Mouse (Mus musculus): ENCODE measurements around the gene Stxbp6. TPM values are rescaled to one million over a fixed set of nuclear protein-coding genes. Genes with fewer than 3 reads are reported as not detected.

The Stxbp6 gene
- polyA plus RNA-seq, 1 experiment from 2014 or later, result 15.6 TPM

- Histone ChIP-seq H3K36me3 (no peaks in the 10 kb centered on the region), H3K9ac (no peak overlapping the region), H3K27ac (peak overlapping the region; percentile 77), H3K4me2 (0 out of 2 replicates have a peak overlapping the region, but pooled peaks have one; percentile 18), H3K27me3 (no peaks in the 10 kb centered on the region), H3K9me3 (no peaks in the 10 kb centered on the region), H3K4me3 (no peak overlapping the region), H3K4me1 (peaks cover 15% of the 10 kb centered on the region)
- WGBS, result 30% methylated on average over 5 of the region's 5 CpGs
- ATAC-seq (ENCODE audit: borderline replicate concordance, extremely low read depth, low FRiP score, low TSS enrichment), result peak; percentile 69; the same call in 1 of the 2 replicates
These were observed 61.2 kb downstream of the Stxbp6 start for GRCm38 (mm10) chr12:45013246-45013756.

GRCm38 (mm10) chr12:45011436-45012089, 62.9 kb downstream of the Stxbp6 start:
- no peak overlapping the region for H3K27ac ChIP-seq
- ATAC-seq (ENCODE audit: borderline replicate concordance, extremely low read depth, low FRiP score, low TSS enrichment), result no peak
- H3K4me3 ChIP-seq, result no peak overlapping the region
- peaks cover 19% of the 10 kb centered on the region for H3K4me1 ChIP-seq
- H3K36me3 ChIP-seq, result no peaks in the 10 kb centered on the region
- no peak overlapping the region for H3K9ac ChIP-seq
- H3K27me3 ChIP-seq, result no peaks in the 10 kb centered on the region
- WGBS, result 75% methylated on average over 11 of the region's 11 CpGs
- H3K9me3 ChIP-seq, result no peaks in the 10 kb centered on the region
- H3K4me2 ChIP-seq, result no peak overlapping the region

- ATAC-seq (ENCODE audit: borderline replicate concordance, extremely low read depth, low FRiP score, low TSS enrichment), result no peak
- no peaks in the 10 kb centered on the region for H3K9me3 ChIP-seq
These were observed 63.5 kb downstream of the Stxbp6 start for GRCm38 (mm10) chr12:45011006-45011405.

GRCm38 (mm10) chr12:45009984-45010611, 64.4 kb downstream of the Stxbp6 start:
- H3K36me3 ChIP-seq, result no peaks in the 10 kb centered on the region
- H3K4me2 ChIP-seq, result no peak overlapping the region
- H3K9me3 ChIP-seq, result no peaks in the 10 kb centered on the region
- H3K9ac ChIP-seq, result no peak overlapping the region
- no peak overlapping the region for H3K27ac ChIP-seq
- H3K4me3 ChIP-seq, result no peak overlapping the region
- WGBS, result 89% methylated on average over 2 of the region's 2 CpGs
- H3K4me1 ChIP-seq, result peaks cover 24% of the 10 kb centered on the region
- ATAC-seq (ENCODE audit: borderline replicate concordance, extremely low read depth, low FRiP score, low TSS enrichment), result no peak
- H3K27me3 ChIP-seq, result no peaks in the 10 kb centered on the region

More at GRCm38 (mm10) chr12:45011006-45011405, 63.5 kb downstream of the Stxbp6 start:
- peaks cover 24% of the 10 kb centered on the region for H3K4me1 ChIP-seq
- no peak overlapping the region for H3K4me3 ChIP-seq
- H3K36me3 ChIP-seq, result no peaks in the 10 kb centered on the region
- no peaks in the 10 kb centered on the region for H3K27me3 ChIP-seq
- H3K4me2 ChIP-seq, result no peak overlapping the region
- H3K27ac ChIP-seq, result no peak overlapping the region
- no peak overlapping the region for H3K9ac ChIP-seq

- H3K27ac ChIP-seq, result no peak overlapping the region; the same call in 1 of the 2 replicates
- H3K36me3 ChIP-seq, result no peaks in the 10 kb centered on the region
- H3K9me3 ChIP-seq, result no peaks in the 10 kb centered on the region
- WGBS, result 33% methylated on average over 2 of the region's 2 CpGs
- peaks cover 9% of the 10 kb centered on the region; the same call in 1 of the 2 replicates for H3K4me1 ChIP-seq
- no peaks in the 10 kb centered on the region for H3K27me3 ChIP-seq
- no peak overlapping the region for H3K4me3 ChIP-seq
- no peak overlapping the region for H3K9ac ChIP-seq
- no peak overlapping the region for H3K4me2 ChIP-seq
- peak; percentile 55; the same call in 1 of the 2 replicates for ATAC-seq (ENCODE audit: borderline replicate concordance, extremely low read depth, low FRiP score, low TSS enrichment)
These were observed 67.9 kb downstream of the Stxbp6 start for GRCm38 (mm10) chr12:45006569-45006968.

DNA sequence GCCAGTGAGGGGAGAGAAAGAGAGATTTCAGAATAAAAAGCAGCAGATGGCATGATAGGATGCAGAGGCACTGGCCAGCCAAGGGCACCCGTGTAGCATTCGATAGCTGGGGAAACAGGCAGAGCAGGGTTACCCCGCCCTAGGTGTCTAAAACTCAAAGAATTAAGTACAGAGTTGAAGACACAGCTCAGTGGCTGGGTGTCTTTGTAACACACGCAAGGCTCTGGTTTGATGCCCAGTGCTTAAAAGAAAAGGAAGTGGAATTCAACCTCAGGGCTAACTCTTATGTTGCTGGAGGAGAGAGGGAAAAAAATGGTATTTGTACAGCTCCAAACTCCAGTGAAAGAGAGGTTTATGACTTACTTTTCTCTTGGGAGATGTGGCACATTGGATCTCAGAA, 68.5 kb downstream of the Stxbp6 start:
- 68% methylated on average over 4 of the region's 4 CpGs for WGBS
- H3K9ac ChIP-seq, result no peak overlapping the region
- H3K36me3 ChIP-seq, result no peaks in the 10 kb centered on the region
- ATAC-seq (ENCODE audit: borderline replicate concordance, extremely low read depth, low FRiP score, low TSS enrichment), result no peak
- H3K27ac ChIP-seq, result no peak overlapping the region
- H3K4me3 ChIP-seq, result no peak overlapping the region
- H3K4me1 ChIP-seq, result peaks cover 9% of the 10 kb centered on the region; the same call in 1 of the 2 replicates
- no peaks in the 10 kb centered on the region for H3K9me3 ChIP-seq
- no peaks in the 10 kb centered on the region for H3K27me3 ChIP-seq
- no peak overlapping the region for H3K4me2 ChIP-seq

DNA sequence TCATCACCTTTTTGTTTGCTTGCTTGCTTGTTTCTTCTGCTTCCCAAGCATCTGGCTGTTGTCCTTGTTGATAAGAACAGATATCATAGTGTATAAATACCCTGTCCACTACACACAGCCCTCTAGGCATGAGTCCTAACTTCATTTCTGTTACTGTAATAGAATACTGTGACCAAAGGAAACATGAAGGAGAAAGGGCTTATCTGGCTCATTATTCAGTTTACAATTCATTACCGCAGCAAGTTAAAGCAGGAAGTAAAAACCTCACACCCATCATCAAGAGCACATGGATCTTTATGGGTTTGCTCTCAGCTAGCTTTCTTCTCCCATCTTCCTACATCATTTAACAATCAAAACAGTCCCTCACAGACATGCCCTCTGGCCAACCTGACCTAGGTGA, 72.5 kb downstream of the Stxbp6 start:
- Histone ChIP-seq H3K9ac (no peak overlapping the region), H3K36me3 (no peaks in the 10 kb centered on the region), H3K9me3 (no peaks in the 10 kb centered on the region), H3K4me1 (peaks cover 9% of the 10 kb centered on the region; the same call in 1 of the 2 replicates), H3K27ac (no peak overlapping the region), H3K4me3 (no peak overlapping the region), H3K4me2 (no peak overlapping the region), H3K27me3 (no peaks in the 10 kb centered on the region)
- ATAC-seq (ENCODE audit: borderline replicate concordance, extremely low read depth, low FRiP score, low TSS enrichment), result no peak
- 56% methylated on average over 1 of the region's 1 CpGs for WGBS

GRCm38 (mm10) chr12:44997422-44997821, 77.1 kb downstream of the Stxbp6 start:
- no peak for ATAC-seq (ENCODE audit: borderline replicate concordance, extremely low read depth, low FRiP score, low TSS enrichment)
- WGBS, result 84% methylated on average over 4 of the region's 4 CpGs
- no peaks in the 10 kb centered on the region for H3K27me3 ChIP-seq
- no peak overlapping the region for H3K4me3 ChIP-seq
- H3K9ac ChIP-seq, result no peak overlapping the region
- no peaks in the 10 kb centered on the region for H3K4me1 ChIP-seq
- H3K4me2 ChIP-seq, result no peak overlapping the region
- no peaks in the 10 kb centered on the region for H3K36me3 ChIP-seq
- H3K27ac ChIP-seq, result no peak overlapping the region
- H3K9me3 ChIP-seq, result no peaks in the 10 kb centered on the region

DNA sequence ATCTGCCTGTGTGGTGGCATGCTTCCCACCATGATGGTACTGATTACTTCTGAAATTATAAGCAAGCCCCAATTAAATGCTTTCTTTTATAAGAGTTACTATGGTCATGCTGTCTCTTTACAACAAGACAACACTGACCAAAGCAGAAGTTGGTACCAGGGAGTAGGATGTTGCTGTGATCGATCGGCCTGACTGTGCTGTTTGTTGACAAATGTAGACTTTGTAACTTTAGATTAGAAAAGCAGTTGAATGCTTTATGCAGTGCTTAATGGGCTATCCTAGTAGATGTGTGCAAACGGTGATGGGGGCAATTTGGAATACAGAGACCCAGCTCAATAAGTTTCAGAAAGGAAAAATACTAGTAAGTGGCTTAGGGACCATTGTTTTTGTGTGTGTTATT, 77.6 kb downstream of the Stxbp6 start:
- Histone ChIP-seq H3K36me3 (no peaks in the 10 kb centered on the region), H3K4me3 (no peak overlapping the region), H3K27ac (no peak overlapping the region), H3K9ac (no peak overlapping the region), H3K27me3 (no peaks in the 10 kb centered on the region), H3K4me1 (no peaks in the 10 kb centered on the region), H3K9me3 (no peaks in the 10 kb centered on the region), H3K4me2 (no peak overlapping the region)
- 83% methylated on average over 3 of the region's 3 CpGs for WGBS
- no peak for ATAC-seq (ENCODE audit: borderline replicate concordance, extremely low read depth, low FRiP score, low TSS enrichment)

- Histone ChIP-seq H3K4me3 (no peak overlapping the region), H3K4me1 (no peaks in the 10 kb centered on the region), H3K27ac (no peak overlapping the region), H3K36me3 (no peaks in the 10 kb centered on the region), H3K9me3 (no peaks in the 10 kb centered on the region), H3K4me2 (no peak overlapping the region), H3K9ac (no peak overlapping the region), H3K27me3 (no peaks in the 10 kb centered on the region)
- 67% methylated on average over 2 of the region's 2 CpGs for WGBS
- no peak for ATAC-seq (ENCODE audit: borderline replicate concordance, extremely low read depth, low FRiP score, low TSS enrichment)
These were observed 78.2 kb downstream of the Stxbp6 start for GRCm38 (mm10) chr12:44996274-44996673.

GRCm38 (mm10) chr12:44993391-44993790, 81.1 kb downstream of the Stxbp6 start:
- ATAC-seq (ENCODE audit: borderline replicate concordance, extremely low read depth, low FRiP score, low TSS enrichment), result peak; percentile 72; the same call in 1 of the 2 replicates
- Histone ChIP-seq H3K27ac (no peak overlapping the region), H3K27me3 (no peaks in the 10 kb centered on the region)

GRCm38 (mm10) chr12:44992847-44993246, 81.7 kb downstream of the Stxbp6 start:
- no peak for ATAC-seq (ENCODE audit: borderline replicate concordance, extremely low read depth, low FRiP score, low TSS enrichment)
- no peak overlapping the region for H3K27ac ChIP-seq
- no peak overlapping the region for H3K4me3 ChIP-seq
- H3K36me3 ChIP-seq, result no peaks in the 10 kb centered on the region
- no peaks in the 10 kb centered on the region for H3K27me3 ChIP-seq
- H3K9ac ChIP-seq, result no peak overlapping the region
- no peaks in the 10 kb centered on the region for H3K9me3 ChIP-seq
- WGBS, result 55% methylated on average over 4 of the region's 4 CpGs
- peaks cover 5% of the 10 kb centered on the region; the same call in 1 of the 2 replicates for H3K4me1 ChIP-seq
- H3K4me2 ChIP-seq, result no peak overlapping the region

More at GRCm38 (mm10) chr12:44993391-44993790, 81.1 kb downstream of the Stxbp6 start:
- no peak overlapping the region for H3K4me3 ChIP-seq
- H3K9me3 ChIP-seq, result no peaks in the 10 kb centered on the region
- H3K36me3 ChIP-seq, result no peaks in the 10 kb centered on the region
- WGBS, result 52% methylated on average over 3 of the region's 3 CpGs
- H3K4me1 ChIP-seq, result no peaks in the 10 kb centered on the region
- H3K9ac ChIP-seq, result no peak overlapping the region
- H3K4me2 ChIP-seq, result no peak overlapping the region
